ENCODE assay signal across 15 mouse cellular contexts in genomic region chr2:32817589-32817988, GRCm38 (mm10). TPM values are rescaled to one million over a fixed set of nuclear protein-coding genes. Genes with fewer than 3 reads are reported as not detected.
A peak's percentile ranks its signal among the peaks of the same experiment; 100 is the strongest.
DNase-seq lines count a peak whose midpoint lies in the region; ATAC-seq lines count a peak whose summit lies in the region.
"Had no signal": no experiment of that assay in that cellular context is flagged by ENCODE, and none has a peak within 500 bp of the region (broad histone marks: within the 10 kb centered on the region; RNA-seq: fewer than 3 reads in every experiment).

No protein-coding gene starts in this region.

- H3K27me3 ChIP-seq in lung, embryonic 15.5 days, result no peaks in the 10 kb centered on the region
- no peaks in the 10 kb centered on the region for H3K27me3 ChIP-seq in forebrain, embryonic 14.5 days (replicated peaks; ENCODE audit: control insufficient read depth, insufficient read depth, low read length)
- H3K27me3 ChIP-seq in limb, embryonic 13.5 days, result no peaks in the 10 kb centered on the region
- H3K27me3 ChIP-seq: neural tube, embryonic 12.5 days had no signal

- H3K27ac ChIP-seq in lung, embryonic 15.5 days, result peak overlapping the region; percentile 26; the same call in 1 of the 2 replicates
- peak overlapping the region; percentile 83 for H3K27ac ChIP-seq in forebrain, embryonic 14.5 days (ENCODE audit: low read depth, low read length)
- H3K27ac ChIP-seq in limb, embryonic 13.5 days, result peak overlapping the region; percentile 53; the same call in 1 of the 2 replicates
- H3K27ac ChIP-seq: neural tube, embryonic 12.5 days had no signal

- no peak for DNase-seq in cerebellum, adult 11 months
- DNase-seq in lung, postnatal 36 days, result no peak
- DNase-seq in forebrain, embryonic 14.5 days (ENCODE audit: low spot score), result no peak
- no peak for DNase-seq in right cerebral cortex, adult 2 months (ENCODE audit: low spot score in 2 of 2)
- no peak for DNase-seq in T-cell, adult 2 months (ENCODE audit: low spot score)
- DNase-seq: adrenal gland, postnatal 10 days; embryo, embryonic 11 days; kidney, adult 9 months; thymus, adult 18-20 months had no signal

- WGBS in lung, embryonic 15.5 days, result 55% methylated on average over 7 of the region's 7 CpGs
- 53% methylated on average over 7 of the region's 7 CpGs for WGBS in forebrain, embryonic 14.5 days
- 48% methylated on average over 7 of the region's 7 CpGs for WGBS in limb, embryonic 13.5 days

- H3K4me1 ChIP-seq in lung, embryonic 15.5 days, result peaks cover 21% of the 10 kb centered on the region
- no peaks in the 10 kb centered on the region for H3K4me1 ChIP-seq in forebrain, embryonic 14.5 days (ENCODE audit: control insufficient read depth, insufficient read depth, low read length)
- peaks cover 20% of the 10 kb centered on the region for H3K4me1 ChIP-seq in limb, embryonic 13.5 days

- no peak overlapping the region for H3K9ac ChIP-seq in lung, embryonic 15.5 days
- no peak overlapping the region for H3K9ac ChIP-seq in forebrain, embryonic 14.5 days (ENCODE audit: low read length)
- H3K9ac ChIP-seq in limb, embryonic 13.5 days, result no peak overlapping the region
- H3K9ac ChIP-seq: neural tube, embryonic 12.5 days had no signal

- H3K9me3 ChIP-seq in lung, embryonic 15.5 days, result no peaks in the 10 kb centered on the region
- no peaks in the 10 kb centered on the region for H3K9me3 ChIP-seq in forebrain, embryonic 14.5 days (replicated peaks; ENCODE audit: control insufficient read depth, low read length)
- no peaks in the 10 kb centered on the region for H3K9me3 ChIP-seq in limb, embryonic 13.5 days
- H3K9me3 ChIP-seq: neural tube, embryonic 12.5 days had no signal

- H3K4me2 ChIP-seq in lung, embryonic 15.5 days, result no peak overlapping the region
- no peak overlapping the region for H3K4me2 ChIP-seq in forebrain, embryonic 14.5 days (ENCODE audit: low read length)
- peak overlapping the region; percentile 25 for H3K4me2 ChIP-seq in limb, embryonic 13.5 days (replicated peaks)
- H3K4me2 ChIP-seq: liver, embryonic 11.5 days; neural tube, embryonic 12.5 days had no signal

- H3K36me3 ChIP-seq in lung, embryonic 15.5 days, result 0 out of 2 replicates have a peak, but pooled peaks cover 2% of the 10 kb centered on the region
- H3K36me3 ChIP-seq in forebrain, embryonic 14.5 days (ENCODE audit: control insufficient read depth, insufficient read depth, low read length), result peaks cover 57% of the 10 kb centered on the region
- H3K36me3 ChIP-seq in limb, embryonic 13.5 days, result peaks cover 26% of the 10 kb centered on the region

- 0 out of 2 replicates have a peak, but pooled peaks have one; percentile 36 for ATAC-seq in cerebellum, adult (ENCODE audit: insufficient number of reproducible peaks, low FRiP score, low TSS enrichment)
- ATAC-seq in lung, embryonic 15.5 days (ENCODE audit: borderline replicate concordance, extremely low read depth, low FRiP score, low TSS enrichment), result no peak
- ATAC-seq in forebrain, embryonic 14.5 days, result no peak
- ATAC-seq in limb, embryonic 13.5 days (ENCODE audit: low FRiP score, low read depth), result no peak; the same call in 1 of the 2 replicates

- H3K4me3 ChIP-seq in lung, embryonic 15.5 days, result no peak overlapping the region
- H3K4me3 ChIP-seq in forebrain, embryonic 14.5 days (ENCODE audit: low read depth, low read length), result no peak overlapping the region
- H3K4me3 ChIP-seq in limb, embryonic 13.5 days, result no peak overlapping the region
- H3K4me3 ChIP-seq: erythroblast, embryonic 14.5 days; neural tube, embryonic 12.5 days had no signal

RNA-seq across cellular contexts. Expression of gene Stxbp1, which starts 29.5 kb away (rescaled TPM):
- 21.0 and 22.3 TPM in 2 replicates for polyA plus RNA-seq in lung, embryonic 15.5 days (2015; fragmentation: Nextera tagmentation; extraction: Ambion mirVana)
- polyA plus RNA-seq in forebrain, embryonic 14.5 days (2014; fragmentation: Nextera tagmentation; extraction: Ambion mirVana), result 127 and 174 TPM in 2 replicates
- polyA plus RNA-seq in limb, embryonic 13.5 days (2015; fragmentation: Nextera tagmentation; extraction: Ambion mirVana), result 20.8 and 20.9 TPM in 2 replicates

RNA-seq across cellular contexts. Expression of gene Cfap157, which starts 33.4 kb away (rescaled TPM):
- polyA plus RNA-seq in lung, embryonic 15.5 days (2015; fragmentation: Nextera tagmentation; extraction: Ambion mirVana), result 1.1 and 1.3 TPM in 2 replicates
- polyA plus RNA-seq in forebrain, embryonic 14.5 days (2014; fragmentation: Nextera tagmentation; extraction: Ambion mirVana), result 0.17 and 0.30 TPM in 2 replicates
- 1.3 TPM in 2 replicates for polyA plus RNA-seq in limb, embryonic 13.5 days (2015; fragmentation: Nextera tagmentation; extraction: Ambion mirVana)
- polyA plus RNA-seq: erythroblast, embryonic 14.5 days had no signal

RNA-seq across cellular contexts. Expression of gene Ptrh1, which starts 42.0 kb away (rescaled TPM):
- polyA plus RNA-seq in lung, embryonic 15.5 days (2015; fragmentation: Nextera tagmentation; extraction: Ambion mirVana), result 4.9 and 5.4 TPM in 2 replicates
- polyA plus RNA-seq in forebrain, embryonic 14.5 days (2014; fragmentation: Nextera tagmentation; extraction: Ambion mirVana), result 4.7 and 5.1 TPM in 2 replicates
- 5.2 and 6.7 TPM in 2 replicates for polyA plus RNA-seq in limb, embryonic 13.5 days (2015; fragmentation: Nextera tagmentation; extraction: Ambion mirVana)
- polyA plus RNA-seq: erythroblast, embryonic 14.5 days had no signal

RNA-seq across cellular contexts. Expression of gene Ttc16, which starts 42.2 kb away (rescaled TPM):
- 0.43 and 0.69 TPM in 2 replicates for polyA plus RNA-seq in lung, embryonic 15.5 days (2015; fragmentation: Nextera tagmentation; extraction: Ambion mirVana)
- polyA plus RNA-seq in forebrain, embryonic 14.5 days (2014; fragmentation: Nextera tagmentation; extraction: Ambion mirVana), result 0.27 and 0.80 TPM in 2 replicates
- polyA plus RNA-seq in limb, embryonic 13.5 days (2015; fragmentation: Nextera tagmentation; extraction: Ambion mirVana), result 0.37 and 0.61 TPM in 2 replicates
- polyA plus RNA-seq: erythroblast, embryonic 14.5 days had no signal

RNA-seq across cellular contexts. Expression of gene Fam129b, which starts 58.3 kb away (rescaled TPM):
- polyA plus RNA-seq in lung, embryonic 15.5 days (2015; fragmentation: Nextera tagmentation; extraction: Ambion mirVana), result 114 and 117 TPM in 2 replicates
- 13.8 and 17.7 TPM in 2 replicates for polyA plus RNA-seq in forebrain, embryonic 14.5 days (2014; fragmentation: Nextera tagmentation; extraction: Ambion mirVana)
- 48.5 and 55.8 TPM in 2 replicates for polyA plus RNA-seq in limb, embryonic 13.5 days (2015; fragmentation: Nextera tagmentation; extraction: Ambion mirVana)

Comparison
In these comparisons a context has a peak if more than half of its experiments do, and no peak if none do; other contexts are left out.
1. H3K27ac ChIP-seq: peak in every context shown above with its lines; median percentile 83 in forebrain, embryonic 14.5 days; 53 in limb, embryonic 13.5 days; 26 in lung, embryonic 15.5 days.